Mouse (Mus musculus) heart, embryonic 16.5 days (tissue): ENCODE results near the gene Tmem131l. TPM values are rescaled to one million over a fixed set of nuclear protein-coding genes. Genes with fewer than 3 reads are reported as not detected.

ENCODE experiments used
- ATAC-seq: fragments of 200-750 bp; cut with Nextera tagmentation; replicated peaks from 2 replicates; pipeline ENCODE4 v1.8.0; 2017; ENCODE audit warnings: moderate number of reproducible peaks; ENCODE audit not compliant: insufficient read depth, low FRiP score; ENCODE audit errors: extremely low read depth
- H3K27ac ChIP-seq: fragments of 300-500 bp; sonication (generic); 2 replicates; pipeline ENCODE4 v1.5.1; 2014; ENCODE audit warnings: mild to moderate bottlenecking, low read length, control low read depth, moderate library complexity
- H3K27me3 ChIP-seq: fragments of 300-500 bp; sonication (generic); 2 replicates; pipeline ENCODE4 v1.6.1; 2014; ENCODE audit warnings: low read length, mixed read lengths; ENCODE audit not compliant: control insufficient read depth, insufficient read depth
- H3K36me3 ChIP-seq: fragments of 300-500 bp; sonication (generic); 2 replicates; pipeline ENCODE4 v1.6.1; 2014; ENCODE audit not compliant: control insufficient read depth, insufficient read depth
- H3K4me1 ChIP-seq: fragments of 300-500 bp; sonication (generic); 2 replicates; pipeline ENCODE4 v1.6.1; 2014; ENCODE audit warnings: low read length, mixed read lengths; ENCODE audit not compliant: control insufficient read depth, insufficient read depth
- H3K4me2 ChIP-seq: fragments of 300-500 bp; sonication (generic); 2 replicates; pipeline ENCODE4 v1.6.1; 2014; ENCODE audit warnings: low read depth, mild to moderate bottlenecking, control low read depth, low read length
- H3K4me3 ChIP-seq: fragments of 300-500 bp; sonication (generic); 2 replicates; pipeline ENCODE4 v1.5.1; 2014; ENCODE audit warnings: mild to moderate bottlenecking, control low read depth, low read length
- H3K9ac ChIP-seq: fragments of 300-500 bp; sonication (generic); 2 replicates; pipeline ENCODE4 v1.6.1; 2014; ENCODE audit warnings: low read length, control low read depth
- H3K9me3 ChIP-seq: fragments of 300-500 bp; sonication (generic); replicated peaks from 2 replicates; pipeline ENCODE4 v1.6.1; 2016; ENCODE audit warnings: low read length; ENCODE audit not compliant: control insufficient read depth
- WGBS: fragments of 180-500 bp; shearing (Covaris S2); extraction: QIAGEN DNeasy Blood & Tissue Kit; methylation state at CpG from one replicate; pipeline ENCODE4 v1.1.7; 2014; 5-methylcytosine and 5-hydroxymethylcytosine counted together
- polyA plus RNA-seq: library from polyadenylated mRNA; unstranded; fragments of >200 nt; fragmentation: Nextera tagmentation; extraction: Ambion mirVana; gene quantifications from 2 replicates; pipeline ENCODE4 v1.2.1, GENCODE M21; 2015

Tmem131l gene
- polyA plus RNA-seq, 1 experiment from 2014 or later, result 47.8 TPM

GRCm38 (mm10) chr3:84075516-84075915, 35.5 kb upstream of the Tmem131l start:
- H3K27me3 ChIP-seq, result no peaks in the 10 kb centered on the region
- H3K4me3 ChIP-seq, result no peak overlapping the region
- ATAC-seq, result no peak
- H3K36me3 ChIP-seq, result no peaks in the 10 kb centered on the region
- 0 out of 2 replicates have a peak, but pooled peaks cover 3% of the 10 kb centered on the region for H3K9me3 ChIP-seq
- H3K27ac ChIP-seq, result no peak overlapping the region
- H3K4me2 ChIP-seq, result no peak overlapping the region
- peaks cover 8% of the 10 kb centered on the region; the same call in 1 of the 2 replicates for H3K4me1 ChIP-seq
- H3K9ac ChIP-seq, result no peak overlapping the region
- 60% methylated on average over 4 of the region's 4 CpGs for WGBS

GRCm38 (mm10) chr3:84074777-84075176, 34.8 kb upstream of the Tmem131l start:
- H3K4me2 ChIP-seq, result no peak overlapping the region
- 0 out of 2 replicates have a peak, but pooled peaks cover 3% of the 10 kb centered on the region for H3K9me3 ChIP-seq
- H3K9ac ChIP-seq, result no peak overlapping the region
- H3K4me3 ChIP-seq, result no peak overlapping the region
- H3K27me3 ChIP-seq, result no peaks in the 10 kb centered on the region
- WGBS, result 78% methylated on average over 2 of the region's 2 CpGs
- no peak overlapping the region for H3K27ac ChIP-seq
- peaks cover 8% of the 10 kb centered on the region; the same call in 1 of the 2 replicates for H3K4me1 ChIP-seq
- no peaks in the 10 kb centered on the region for H3K36me3 ChIP-seq
- no peak for ATAC-seq

- Histone ChIP-seq H3K36me3 (no peaks in the 10 kb centered on the region), H3K4me1 (no peaks in the 10 kb centered on the region), H3K27ac (no peak overlapping the region), H3K9ac (no peak overlapping the region), H3K4me2 (no peak overlapping the region), H3K27me3 (no peaks in the 10 kb centered on the region), H3K9me3 (no peaks in the 10 kb centered on the region), H3K4me3 (no peak overlapping the region)
- ATAC-seq, result no peak; the same call in 1 of the 2 replicates
- WGBS, result 12% methylated on average over 2 of the region's 2 CpGs
Measured at GRCm38 (mm10) chr3:84071641-84072040, 31.7 kb upstream of the Tmem131l start.

DNA sequence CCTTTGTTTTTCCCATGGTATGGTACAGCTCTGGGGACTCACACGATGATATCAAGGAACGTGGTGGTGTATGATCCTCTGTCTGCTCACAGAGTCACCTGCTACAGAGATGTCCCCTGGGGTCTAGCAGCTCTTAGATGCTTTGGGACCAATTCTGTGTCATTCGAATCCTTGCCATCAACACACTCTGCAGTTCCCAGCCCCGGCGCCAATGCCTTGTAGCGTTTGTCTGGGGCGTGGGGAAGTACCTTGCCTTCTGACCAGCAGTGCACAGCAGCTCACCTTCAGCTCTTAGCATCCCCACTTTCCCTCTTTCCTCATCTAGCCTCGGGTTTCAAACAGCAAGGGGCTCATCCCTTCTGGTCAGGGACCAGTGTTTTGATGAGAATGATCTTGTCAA, 30.8 kb upstream of the Tmem131l start:
- Histone ChIP-seq H3K4me1 (no peaks in the 10 kb centered on the region), H3K4me3 (no peak overlapping the region), H3K27me3 (no peaks in the 10 kb centered on the region), H3K9me3 (no peaks in the 10 kb centered on the region), H3K4me2 (no peak overlapping the region), H3K9ac (no peak overlapping the region), H3K27ac (no peak overlapping the region), H3K36me3 (no peaks in the 10 kb centered on the region)
- WGBS, result 84% methylated on average over 8 of the region's 8 CpGs
- ATAC-seq, result no peak

GRCm38 (mm10) chr3:84068831-84069709, 29.1 kb upstream of the Tmem131l start:
- Histone ChIP-seq H3K9me3 (no peaks in the 10 kb centered on the region), H3K4me1 (no peaks in the 10 kb centered on the region), H3K4me2 (no peak overlapping the region), H3K27ac (no peak overlapping the region), H3K4me3 (no peak overlapping the region), H3K36me3 (no peaks in the 10 kb centered on the region), H3K27me3 (no peaks in the 10 kb centered on the region), H3K9ac (no peak overlapping the region)
- no peak for ATAC-seq
- WGBS, result 74% methylated on average over 13 of the region's 13 CpGs

DNA sequence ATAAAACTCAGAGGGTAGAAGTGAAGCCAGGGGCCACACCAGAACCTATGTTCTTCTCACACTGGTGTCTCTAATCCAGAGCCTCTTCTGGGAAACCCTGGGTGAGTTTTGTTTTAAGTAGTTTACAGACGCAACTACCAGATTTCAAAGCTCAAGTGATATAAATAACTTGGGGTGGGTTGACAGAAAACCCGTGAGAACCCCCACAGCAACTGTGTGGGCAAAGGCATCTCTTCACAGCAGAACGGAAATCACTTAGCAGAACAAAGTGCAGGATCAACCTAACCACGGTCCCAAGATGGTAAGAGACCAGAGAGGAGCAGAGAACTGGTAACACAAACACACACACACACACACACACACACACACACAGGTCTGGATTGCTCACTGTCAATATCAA, 25.9 kb upstream of the Tmem131l start:
- WGBS, result 50% methylated on average over 4 of the region's 4 CpGs
- H3K36me3 ChIP-seq, result no peaks in the 10 kb centered on the region
- H3K27ac ChIP-seq, result no peak overlapping the region
- no peak overlapping the region for H3K9ac ChIP-seq
- peaks cover 7% of the 10 kb centered on the region for H3K4me1 ChIP-seq
- H3K9me3 ChIP-seq, result no peaks in the 10 kb centered on the region
- H3K4me2 ChIP-seq, result no peak overlapping the region
- H3K4me3 ChIP-seq, result no peak overlapping the region
- H3K27me3 ChIP-seq, result no peaks in the 10 kb centered on the region
- no peak for ATAC-seq

- no peak for ATAC-seq
- H3K4me1 ChIP-seq, result peaks cover 22% of the 10 kb centered on the region
- no peak overlapping the region for H3K27ac ChIP-seq
- H3K36me3 ChIP-seq, result no peaks in the 10 kb centered on the region
- H3K9me3 ChIP-seq, result no peaks in the 10 kb centered on the region
- H3K4me2 ChIP-seq, result no peak overlapping the region
- WGBS, result 82% methylated on average over 2 of the region's 2 CpGs
- H3K27me3 ChIP-seq, result no peaks in the 10 kb centered on the region
- no peak overlapping the region for H3K9ac ChIP-seq
- no peak overlapping the region for H3K4me3 ChIP-seq
Measured at GRCm38 (mm10) chr3:84063369-84063914, 23.5 kb upstream of the Tmem131l start.

DNA sequence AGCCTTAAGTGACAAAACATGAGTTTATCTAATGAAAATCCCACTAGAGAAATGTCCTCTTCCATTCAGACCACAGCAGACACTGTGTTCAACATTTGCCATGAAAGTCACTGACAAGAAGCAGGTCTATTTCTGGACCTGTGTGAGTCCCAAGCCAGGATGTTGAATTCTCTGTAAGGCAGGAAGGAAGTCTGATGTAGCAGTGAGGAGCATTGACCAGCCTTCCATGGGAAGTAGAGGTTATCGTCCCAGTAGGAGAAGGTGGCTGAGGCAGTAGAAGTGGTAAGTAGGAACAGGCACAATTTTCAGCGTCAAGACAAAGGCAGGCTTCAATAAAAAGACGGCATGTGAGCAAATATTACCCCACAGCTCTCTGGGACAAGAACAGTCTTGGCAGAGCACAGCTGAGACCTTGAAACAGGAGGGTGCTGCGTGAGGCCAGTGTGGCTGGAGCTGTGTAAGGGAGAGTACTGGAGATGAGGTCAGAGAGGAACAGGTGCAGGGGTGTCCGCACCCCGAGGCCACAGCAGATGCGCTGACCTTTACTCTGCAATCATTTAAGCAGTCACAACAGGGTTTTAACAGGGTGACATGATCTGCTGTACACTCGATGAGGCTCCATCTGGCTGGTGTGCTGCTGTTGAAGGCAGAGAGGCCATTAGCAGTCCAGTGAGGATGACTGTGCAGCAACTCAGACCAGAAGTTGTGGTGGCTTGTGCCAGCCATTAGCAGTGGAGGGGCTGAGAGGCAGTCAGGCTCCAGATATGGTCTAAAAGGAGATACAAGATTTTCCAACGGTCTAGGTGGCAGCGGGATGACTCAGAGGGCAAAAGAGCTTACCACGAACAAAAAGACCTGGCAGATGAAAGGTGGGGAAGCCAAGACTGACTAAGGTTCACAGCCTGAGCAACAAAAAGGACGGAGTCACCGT, 21.8 kb upstream of the Tmem131l start:
- ATAC-seq, result peak; percentile 61
- 57% methylated on average over 13 of the region's 13 CpGs for WGBS

More for the DNA sequence above, 21.8 kb upstream of the Tmem131l start:
- Histone ChIP-seq H3K4me1 (peaks cover 22% of the 10 kb centered on the region), H3K27ac (peak overlapping the region; percentile 62), H3K36me3 (no peaks in the 10 kb centered on the region), H3K9ac (no peak overlapping the region), H3K4me2 (no peak overlapping the region), H3K9me3 (no peaks in the 10 kb centered on the region), H3K4me3 (no peak overlapping the region), H3K27me3 (no peaks in the 10 kb centered on the region)
